Mouse (Mus musculus) lung, postnatal 4 days (tissue): ENCODE results near the gene Gm10719.
"Not testable (repeated sequence)": the region's sequence is repeated elsewhere in the genome, so short reads cannot be mapped to it uniquely, and the experiment has no call there.

Source experiments
- DNase-seq, 2 experiments: peaks; one replicate each; pipeline ENCODE4 v3.0.0; 2021

Gm10719 gene

DNA sequence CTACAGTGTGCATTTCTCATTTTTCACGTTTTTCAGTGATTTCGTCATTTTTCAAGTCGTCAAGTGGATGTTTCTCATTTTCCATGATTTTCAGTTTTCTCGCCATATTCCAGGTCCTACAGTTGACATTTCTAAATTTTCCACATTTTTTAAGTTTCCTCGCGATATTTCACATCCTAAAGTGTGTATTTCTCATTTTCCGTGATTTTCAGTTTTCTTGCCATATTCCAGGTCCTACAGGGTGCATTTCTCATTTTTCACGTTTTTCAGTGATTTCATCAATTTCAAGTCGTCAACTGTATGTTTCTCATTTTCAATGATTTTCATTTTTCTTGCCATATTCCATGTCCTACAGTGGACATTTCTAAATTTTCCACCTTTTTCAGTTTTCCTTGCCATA, at the start of gene Gm10719:
Gene Gm10719, plus strand, starts transcription at position 301 of the 400 bp plus-strand sequence.
- DNase-seq, result not testable (repeated sequence)

DNA sequence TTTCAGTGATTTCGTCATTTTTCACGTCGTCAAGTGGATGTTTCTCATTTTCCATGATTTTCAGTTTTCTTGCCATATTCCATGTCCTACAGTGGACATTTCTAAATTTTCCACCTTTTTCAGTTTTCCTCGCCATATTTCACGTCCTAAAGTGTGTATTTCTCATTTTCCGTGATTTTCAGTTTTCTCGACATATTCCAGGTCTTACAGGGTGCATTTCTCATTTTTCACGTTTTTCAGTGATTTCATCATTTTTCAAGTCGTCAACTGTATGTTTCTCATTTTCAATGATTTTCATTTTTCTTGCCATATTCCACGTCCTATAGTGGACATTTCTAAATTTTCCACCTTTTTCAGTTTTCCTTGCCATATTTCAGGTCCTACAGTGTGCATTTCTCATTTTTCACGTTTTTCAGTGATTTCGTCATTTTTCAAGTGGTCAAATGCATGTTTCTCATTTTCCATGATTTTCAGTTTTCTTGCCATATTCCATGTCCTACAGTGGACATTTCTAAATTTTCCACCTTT, 16.7 kb upstream of the Gm10719 start, which contains the start of gene Gm10722:
Gene Gm10722, plus strand, starts transcription at position 478 of the 528 bp plus-strand sequence.
- peak; percentile 35 to 57 for DNase-seq

DNA sequence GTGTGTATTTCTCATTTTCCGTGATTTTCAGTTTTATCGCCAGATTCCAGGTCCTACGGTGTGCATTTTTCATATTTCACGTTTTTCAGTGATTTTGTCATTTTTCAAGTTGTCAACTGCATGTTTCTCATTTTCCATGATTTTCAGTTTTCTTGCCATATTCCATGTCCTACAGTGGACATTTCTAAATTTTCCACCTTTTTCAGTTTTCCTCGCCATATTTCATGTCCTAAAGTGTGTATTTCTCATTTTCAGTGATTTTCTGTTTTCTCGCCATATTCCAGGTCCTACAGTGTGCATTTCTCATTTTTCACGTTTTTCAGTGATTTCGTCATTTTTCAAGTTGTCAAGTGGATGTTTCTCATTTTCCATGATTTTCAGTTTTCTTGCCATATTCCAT, 16.2 kb upstream of the Gm10719 start:
- DNase-seq, result peak; percentile 51 to 58

DNA sequence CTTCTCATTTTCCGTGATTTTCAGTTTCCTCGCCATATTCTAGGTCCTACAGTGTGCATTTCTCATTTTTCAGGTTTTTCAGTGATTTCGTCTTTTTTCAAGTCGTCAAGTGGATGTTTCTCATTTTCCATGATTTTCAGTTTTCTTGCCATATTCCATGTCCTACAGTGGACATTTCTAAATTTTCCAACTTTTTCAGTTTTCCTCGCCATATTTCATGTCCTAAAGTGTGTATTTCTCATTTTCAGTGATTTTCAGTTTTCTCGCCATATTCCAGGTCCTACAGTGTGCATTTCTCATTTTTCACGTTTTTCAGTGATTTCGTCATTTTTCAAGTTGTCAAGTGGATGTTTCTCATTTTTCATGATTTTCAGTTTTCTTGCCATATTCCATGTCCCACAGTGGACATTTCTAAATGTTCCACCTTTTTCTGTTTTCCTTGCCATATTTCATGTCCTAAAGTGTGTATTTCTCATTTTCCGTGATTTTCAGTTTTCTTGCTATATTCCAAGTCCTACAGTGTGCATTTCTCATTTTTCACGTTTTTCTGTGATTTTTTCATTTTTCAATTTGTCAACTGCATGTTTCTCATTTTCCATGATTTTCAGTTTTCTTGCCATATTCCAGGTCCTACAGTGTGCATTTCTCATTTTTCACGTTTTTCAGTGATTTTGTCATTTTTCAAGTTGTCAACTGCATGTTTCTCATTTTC, 15.1 kb upstream of the Gm10719 start:
- DNase-seq, result peak; percentile 97 to 100

DNA sequence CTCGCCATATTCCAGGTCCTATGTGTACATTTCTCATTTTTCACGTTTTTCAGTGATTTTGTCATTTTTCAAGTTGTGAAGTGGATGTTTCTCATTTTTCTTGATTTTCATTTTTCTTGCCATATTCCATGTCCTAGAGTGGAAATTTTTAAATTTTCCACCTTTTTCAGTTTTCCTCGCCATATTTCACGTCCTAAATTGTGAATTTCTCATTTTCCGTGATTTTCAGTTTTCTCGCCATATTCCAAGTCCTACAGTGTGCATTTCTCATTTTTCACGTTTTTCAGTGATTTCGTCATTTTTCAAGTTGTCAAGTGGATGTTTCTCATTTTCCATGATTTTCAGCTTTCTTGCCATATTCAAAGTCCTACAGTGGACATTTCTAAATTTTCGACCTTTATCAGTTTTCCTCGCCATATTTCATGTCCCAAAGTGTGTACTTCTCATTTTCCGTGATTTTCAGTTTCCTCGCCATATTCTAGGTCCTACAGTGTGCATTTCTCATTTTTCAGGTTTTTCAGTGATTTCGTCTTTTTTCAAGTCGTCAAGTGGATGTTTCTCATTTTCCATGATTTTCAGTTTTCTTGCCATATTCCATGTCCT, 14.3 kb upstream of the Gm10719 start, which contains the start of gene Gm11168:
Gene Gm11168, plus strand, starts transcription at position 553 of the 603 bp plus-strand sequence.
- DNase-seq, result not testable (repeated sequence)

DNA sequence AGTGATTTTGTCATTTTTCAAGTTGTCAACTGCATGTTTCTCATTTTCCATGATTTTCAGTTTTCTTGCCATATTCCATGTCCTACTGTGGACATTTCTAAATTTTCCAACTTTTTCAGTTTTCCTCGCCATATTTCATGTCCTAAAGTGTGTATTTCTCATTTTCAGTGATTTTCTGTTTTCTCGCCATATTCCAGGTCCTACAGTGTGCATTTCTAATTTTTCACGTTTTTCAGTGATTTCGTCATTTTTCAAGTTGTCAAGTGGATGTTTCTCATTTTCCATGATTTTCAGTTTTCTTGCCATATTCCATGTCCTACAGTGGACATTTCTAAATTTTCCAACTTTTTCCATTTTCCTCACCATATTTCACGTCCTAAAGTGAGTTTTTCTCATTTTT, 11.0 kb upstream of the Gm10719 start:
- not testable (repeated sequence) for DNase-seq

DNA sequence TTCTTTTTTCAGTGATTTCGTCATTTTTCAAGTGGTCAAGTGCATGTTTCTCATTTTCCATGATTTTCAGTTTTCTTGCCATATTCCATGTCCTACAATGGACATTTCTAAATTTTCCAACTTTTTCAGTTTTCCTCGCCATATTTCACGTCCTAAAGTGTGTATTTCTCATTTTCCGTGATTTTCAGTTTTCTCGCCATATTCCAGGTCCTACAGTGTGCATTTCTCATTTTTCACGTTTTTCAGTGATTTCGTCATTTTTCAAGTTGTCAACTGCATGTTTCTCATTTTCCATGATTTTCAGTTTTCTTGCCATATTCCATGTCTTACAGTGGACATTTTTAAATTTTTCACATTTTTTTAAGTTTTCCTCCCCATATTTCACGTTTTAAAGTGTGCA, 10.6 kb upstream of the Gm10719 start:
- peak; percentile 89 to 94 for DNase-seq

DNA sequence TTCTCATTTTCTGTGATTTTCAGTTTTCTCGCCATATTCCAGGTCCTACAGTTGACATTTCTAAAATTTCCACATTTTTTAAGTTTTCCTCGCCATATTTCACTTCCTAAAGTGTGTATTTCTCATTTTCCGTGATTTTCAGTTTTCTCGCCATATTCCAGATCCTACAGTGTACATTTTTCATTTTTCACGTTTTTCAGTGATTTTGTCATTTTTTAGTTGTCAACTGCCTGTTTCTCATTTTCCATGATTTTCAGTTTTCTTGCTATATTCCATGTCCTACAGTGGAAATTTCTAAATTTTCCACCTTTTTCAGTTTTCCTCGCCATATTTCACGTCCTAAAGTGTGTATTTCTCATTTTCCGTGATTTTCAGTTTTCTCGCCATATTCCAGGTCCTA, 9.9 kb upstream of the Gm10719 start:
- not testable (repeated sequence) for DNase-seq

DNA sequence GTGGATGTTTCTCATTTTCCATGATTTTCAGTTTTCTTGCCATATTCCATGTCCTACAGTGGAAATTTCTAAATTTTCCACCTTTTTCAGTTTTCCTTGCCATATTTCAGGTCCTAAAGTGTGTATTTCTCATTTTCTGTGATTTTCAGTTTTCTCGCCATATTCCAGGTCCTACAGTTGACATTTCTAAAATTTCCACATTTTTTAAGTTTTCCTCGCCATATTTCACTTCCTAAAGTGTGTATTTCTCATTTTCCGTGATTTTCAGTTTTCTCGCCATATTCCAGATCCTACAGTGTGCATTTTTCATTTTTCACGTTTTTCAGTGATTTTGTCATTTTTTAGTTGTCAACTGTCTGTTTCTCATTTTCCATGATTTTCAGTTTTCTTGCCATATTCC, 7.9 kb upstream of the Gm10719 start:
- DNase-seq, result not testable (repeated sequence)

DNA sequence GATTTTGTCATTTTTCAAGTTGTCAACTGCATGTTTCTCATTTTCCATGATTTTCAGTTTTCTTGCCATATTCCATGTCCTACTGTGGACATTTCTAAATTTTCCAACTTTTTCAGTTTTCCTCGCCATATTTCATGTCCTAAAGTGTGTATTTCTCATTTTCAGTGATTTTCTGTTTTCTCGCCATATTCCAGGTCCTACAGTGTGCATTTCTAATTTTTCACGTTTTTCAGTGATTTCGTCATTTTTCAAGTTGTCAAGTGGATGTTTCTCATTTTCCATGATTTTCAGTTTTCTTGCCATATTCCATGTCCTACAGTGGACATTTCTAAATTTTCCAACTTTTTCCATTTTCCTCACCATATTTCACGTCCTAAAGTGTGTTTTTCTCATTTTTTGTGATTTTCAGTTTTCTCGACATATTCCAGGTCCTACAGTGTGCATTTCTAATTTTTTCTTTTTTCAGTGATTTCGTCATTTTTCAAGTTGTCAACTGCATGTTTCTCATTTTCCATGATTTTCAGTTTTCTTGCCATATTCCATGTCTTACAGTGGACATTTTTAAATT, 5.1 kb upstream of the Gm10719 start:
- not testable (repeated sequence) for DNase-seq

DNA sequence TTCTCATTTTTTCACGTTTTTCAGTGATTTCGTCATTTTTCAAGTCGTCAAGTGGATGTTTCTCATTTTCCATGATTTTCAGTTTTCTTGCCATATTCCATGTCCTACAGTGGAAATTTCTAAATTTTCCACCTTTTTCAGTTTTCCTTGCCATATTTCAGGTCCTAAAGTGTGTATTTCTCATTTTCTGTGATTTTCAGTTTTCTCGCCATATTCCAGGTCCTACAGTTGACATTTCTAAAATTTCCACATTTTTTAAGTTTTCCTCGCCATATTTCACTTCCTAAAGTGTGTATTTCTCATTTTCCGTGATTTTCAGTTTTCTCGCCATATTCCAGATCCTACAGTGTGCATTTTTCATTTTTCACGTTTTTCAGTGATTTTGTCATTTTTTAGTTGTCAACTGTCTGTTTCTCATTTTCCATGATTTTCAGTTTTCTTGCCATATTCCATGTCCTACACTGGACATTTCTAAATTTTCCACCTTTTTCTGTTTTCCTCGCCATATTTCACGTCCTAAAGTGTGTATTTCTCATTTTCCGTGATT, 4.4 kb upstream of the Gm10719 start, which contains the start of gene Gm10721:
Gene Gm10721, plus strand, starts transcription at position 408 of the 547 bp plus-strand sequence.
- not testable (repeated sequence) for DNase-seq

DNA sequence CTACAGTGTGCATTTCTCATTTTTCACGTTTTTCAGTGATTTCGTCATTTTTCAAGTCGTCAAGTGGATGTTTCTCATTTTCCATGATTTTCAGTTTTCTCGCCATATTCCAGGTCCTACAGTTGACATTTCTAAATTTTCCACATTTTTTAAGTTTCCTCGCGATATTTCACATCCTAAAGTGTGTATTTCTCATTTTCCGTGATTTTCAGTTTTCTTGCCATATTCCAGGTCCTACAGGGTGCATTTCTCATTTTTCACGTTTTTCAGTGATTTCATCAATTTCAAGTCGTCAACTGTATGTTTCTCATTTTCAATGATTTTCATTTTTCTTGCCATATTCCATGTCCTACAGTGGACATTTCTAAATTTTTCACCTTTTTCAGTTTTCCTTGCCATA, 1.9 kb upstream of the Gm10719 start, which contains the start of gene Gm10720:
Gene Gm10720, plus strand, starts transcription at position 301 of the 400 bp plus-strand sequence.
- DNase-seq, result not testable (repeated sequence)

DNA sequence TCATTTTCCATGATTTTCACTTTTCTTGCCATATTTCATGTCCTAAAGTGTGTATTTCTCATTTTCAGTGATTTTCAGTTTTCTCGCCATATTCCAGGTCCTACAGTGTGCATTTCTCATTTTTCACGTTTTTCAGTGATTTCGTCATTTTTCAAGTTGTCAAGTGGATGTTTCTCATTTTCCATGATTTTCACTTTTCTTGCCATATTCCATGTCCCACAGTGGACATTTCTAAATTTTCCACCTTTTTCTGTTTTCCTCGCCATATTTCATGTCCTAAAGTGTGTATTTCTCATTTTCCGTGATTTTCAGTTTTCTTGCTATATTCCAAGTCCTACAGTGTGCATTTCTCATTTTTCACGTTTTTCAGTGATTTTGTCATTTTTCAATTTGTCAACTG, 1.3 kb upstream of the Gm10719 start:
- DNase-seq, result not testable (repeated sequence)

DNA sequence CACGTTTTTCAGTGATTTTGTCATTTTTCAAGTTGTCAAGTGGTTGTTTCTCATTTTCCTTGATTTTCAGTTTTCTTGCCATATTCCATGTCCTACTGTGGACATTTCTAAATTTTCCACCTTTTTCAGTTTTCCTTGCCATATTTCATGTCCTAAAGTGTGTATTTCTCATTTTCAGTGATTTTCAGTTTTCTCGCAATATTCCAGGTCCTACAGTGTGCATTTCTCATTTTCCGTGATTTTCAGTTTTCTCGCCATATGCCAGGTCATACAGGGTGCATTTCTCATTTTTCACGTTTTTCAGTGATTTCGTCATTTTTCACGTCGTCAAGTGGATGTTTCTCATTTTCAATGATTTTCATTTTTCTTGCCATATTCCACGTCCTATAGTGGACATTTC, 1.7 kb downstream of the Gm10719 start:
- DNase-seq, result peak; percentile 87 to 92

DNA sequence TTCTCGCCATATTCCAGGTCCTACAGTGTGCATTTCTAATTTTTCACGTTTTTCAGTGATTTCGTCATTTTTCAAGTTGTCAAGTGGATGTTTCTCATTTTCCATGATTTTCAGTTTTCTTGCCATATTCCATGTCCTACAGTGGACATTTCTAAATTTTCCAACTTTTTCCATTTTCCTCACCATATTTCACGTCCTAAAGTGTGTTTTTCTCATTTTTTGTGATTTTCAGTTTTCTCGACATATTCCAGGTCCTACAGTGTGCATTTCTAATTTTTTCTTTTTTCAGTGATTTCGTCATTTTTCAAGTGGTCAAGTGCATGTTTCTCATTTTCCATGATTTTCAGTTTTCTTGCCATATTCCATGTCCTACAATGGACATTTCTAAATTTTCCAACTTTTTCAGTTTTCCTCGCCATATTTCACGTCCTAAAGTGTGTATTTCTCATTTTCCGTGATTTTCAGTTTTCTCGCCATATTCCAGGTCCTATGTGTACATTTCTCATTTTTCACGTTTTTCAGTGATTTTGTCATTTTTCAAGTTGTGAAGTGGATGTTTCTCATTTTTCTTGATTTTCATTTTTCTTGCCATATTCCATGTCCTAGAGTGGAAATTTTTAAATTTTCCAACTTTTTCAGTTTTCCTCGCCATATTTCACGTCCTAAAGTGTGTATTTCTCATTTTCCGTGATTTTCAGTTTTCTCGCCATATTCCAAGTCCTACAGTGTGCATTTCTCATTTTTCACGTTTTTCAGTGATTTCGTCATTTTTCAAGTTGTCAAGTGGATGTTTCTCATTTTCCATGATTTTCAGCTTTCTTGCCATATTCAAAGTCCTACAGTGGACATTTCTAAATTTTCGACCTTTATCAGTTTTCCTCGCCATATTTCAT, 2.9 kb downstream of the Gm10719 start:
- DNase-seq, result peak; percentile 79

DNA sequence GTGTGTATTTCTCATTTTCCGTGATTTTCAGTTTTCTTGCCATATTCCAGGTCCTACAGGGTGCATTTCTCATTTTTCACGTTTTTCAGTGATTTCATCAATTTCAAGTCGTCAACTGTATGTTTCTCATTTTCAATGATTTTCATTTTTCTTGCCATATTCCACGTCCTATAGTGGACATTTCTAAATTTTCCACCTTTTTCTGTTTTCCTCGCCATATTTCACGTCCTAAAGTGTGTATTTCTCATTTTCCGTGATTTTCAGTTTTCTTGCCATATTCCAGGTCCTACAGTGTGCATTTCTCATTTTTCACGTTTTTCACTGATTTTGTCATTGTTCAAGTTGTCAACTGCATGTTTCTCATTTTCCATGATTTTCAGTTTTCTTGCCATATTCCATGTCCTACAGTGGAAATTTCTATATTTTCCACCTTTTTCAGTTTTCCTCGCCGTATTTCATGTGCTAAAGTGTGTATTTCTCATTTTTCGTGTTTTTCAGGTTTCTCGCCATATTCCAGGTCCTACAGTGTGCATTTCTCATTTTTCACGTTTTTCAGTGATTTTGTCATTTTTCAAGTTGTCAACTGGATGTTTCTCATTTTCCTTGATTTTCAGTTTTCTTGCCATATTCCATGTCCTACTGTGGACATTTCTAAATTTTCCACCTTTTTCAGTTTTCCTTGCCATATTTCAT, 5.3 kb downstream of the Gm10719 start:
- DNase-seq, result peak; percentile 73 to 82

DNA sequence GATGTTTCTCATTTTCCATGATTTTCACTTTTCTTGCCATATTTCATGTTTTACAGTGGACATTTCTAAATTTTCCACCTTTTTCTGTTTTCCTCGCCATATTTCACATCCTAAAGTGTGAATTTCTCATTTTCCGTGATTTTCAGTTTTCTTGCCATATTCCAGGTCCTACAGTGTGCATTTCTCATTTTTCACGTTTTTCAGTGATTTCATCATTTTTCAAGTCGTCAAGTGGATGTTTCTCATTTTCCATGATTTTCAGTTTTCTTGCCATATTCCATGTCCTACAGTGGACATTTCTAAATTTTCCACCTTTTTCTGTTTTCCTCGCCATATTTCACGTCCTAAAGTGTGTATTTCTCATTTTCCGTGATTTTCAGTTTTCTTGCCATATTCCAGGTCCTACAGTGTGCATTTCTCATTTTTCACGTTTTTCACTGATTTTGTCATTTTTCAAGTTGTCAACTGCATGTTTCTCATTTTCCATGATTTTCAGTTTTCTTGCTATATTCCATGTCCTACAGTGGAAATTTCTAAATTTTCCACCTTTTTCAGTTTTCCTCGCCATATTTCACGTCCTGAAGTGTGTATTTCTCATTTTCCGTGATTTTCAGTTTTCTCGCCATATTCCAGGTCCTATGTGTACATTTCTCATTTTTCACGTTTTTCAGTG, 6.2 kb downstream of the Gm10719 start, which contains the start of gene Gm10718:
Gene Gm10718, plus strand, starts transcription at position 236 of the 673 bp plus-strand sequence.
- peak; percentile 44 to 56 for DNase-seq

DNA sequence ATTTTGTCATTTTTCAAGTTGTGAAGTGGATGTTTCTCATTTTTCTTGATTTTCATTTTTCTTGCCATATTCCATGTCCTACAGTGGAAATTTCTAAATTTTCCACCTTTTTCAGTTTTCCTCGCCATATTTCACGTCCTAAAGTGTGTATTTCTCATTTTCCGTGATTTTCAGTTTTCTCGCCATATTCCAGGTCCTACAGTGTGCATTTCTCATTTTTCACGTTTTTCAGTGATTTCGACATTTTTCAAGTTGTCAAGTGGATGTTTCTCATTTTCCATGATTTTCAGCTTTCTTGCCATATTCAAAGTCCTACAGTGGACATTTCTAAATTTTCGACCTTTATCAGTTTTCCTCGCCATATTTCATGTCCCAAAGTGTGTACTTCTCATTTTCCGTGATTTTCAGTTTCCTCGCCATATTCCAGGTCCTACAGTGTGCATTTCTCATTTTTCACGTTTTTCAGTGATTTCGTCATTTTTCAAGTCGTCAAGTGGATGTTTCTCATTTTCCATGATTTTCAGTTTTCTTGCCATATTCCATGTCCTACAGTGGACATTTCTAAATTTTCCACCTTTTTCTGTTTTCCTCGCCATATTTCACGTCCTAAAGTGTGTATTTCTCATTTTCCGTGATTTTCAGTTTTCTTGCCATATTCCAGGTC, 6.9 kb downstream of the Gm10719 start:
- DNase-seq, result peak; percentile 80 to 89

DNA sequence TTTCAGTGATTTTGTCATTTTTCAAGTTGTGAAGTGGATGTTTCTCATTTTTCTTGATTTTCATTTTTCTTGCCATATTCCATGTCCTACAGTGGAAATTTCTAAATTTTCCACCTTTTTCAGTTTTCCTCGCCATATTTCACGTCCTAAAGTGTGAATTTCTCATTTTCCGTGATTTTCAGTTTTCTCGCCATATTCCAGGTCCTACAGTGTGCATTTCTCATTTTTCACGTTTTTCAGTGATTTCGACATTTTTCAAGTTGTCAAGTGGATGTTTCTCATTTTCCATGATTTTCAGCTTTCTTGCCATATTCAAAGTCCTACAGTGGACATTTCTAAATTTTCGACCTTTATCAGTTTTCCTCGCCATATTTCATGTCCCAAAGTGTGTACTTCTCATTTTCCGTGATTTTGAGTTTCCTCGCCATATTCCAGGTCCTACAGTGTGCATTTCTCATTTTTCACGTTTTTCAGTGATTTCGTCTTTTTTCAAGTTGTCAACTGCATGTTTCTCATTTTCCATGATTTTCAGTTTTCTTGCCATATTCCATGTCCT, 7.8 kb downstream of the Gm10719 start, which contains the start of gene Gm10717:
Gene Gm10717, plus strand, starts transcription at position 506 of the 556 bp plus-strand sequence.
- DNase-seq, result peak; percentile 61 to 71

DNA sequence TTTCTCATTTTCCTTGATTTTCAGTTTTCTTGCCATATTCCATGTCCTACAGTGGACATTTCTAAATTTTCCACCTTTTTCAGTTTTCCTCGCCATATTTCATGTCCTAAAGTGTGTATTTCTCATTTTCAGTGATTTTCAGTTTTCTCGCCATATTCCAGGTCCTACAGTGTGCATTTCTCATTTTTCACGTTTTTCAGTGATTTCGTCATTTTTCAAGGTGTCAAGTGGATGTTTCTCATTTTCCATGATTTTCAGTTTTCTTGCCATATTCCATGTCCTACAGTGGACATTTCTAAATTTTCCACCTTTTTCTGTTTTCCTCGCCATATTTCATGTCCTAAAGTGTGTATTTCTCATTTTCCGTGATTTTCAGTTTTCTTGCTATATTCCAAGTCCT, 8.4 kb downstream of the Gm10719 start:
- peak; percentile 75 to 87 for DNase-seq
